Mouse (Mus musculus): Measurements from ENCODE around the gene Bri3bp. TPM values are rescaled to one million over a fixed set of nuclear protein-coding genes. Genes with fewer than 3 reads are reported as not detected.

Bri3bp gene
- polyA plus RNA-seq (2012; rRNA removed), result 5.7 and 8.6 TPM in 2 replicates

GRCm38 (mm10) chr5:125441234-125442114 is at the start of gene Bri3bp:
Bri3bp (plus strand) TSS chr5:125441568.

DNA sequence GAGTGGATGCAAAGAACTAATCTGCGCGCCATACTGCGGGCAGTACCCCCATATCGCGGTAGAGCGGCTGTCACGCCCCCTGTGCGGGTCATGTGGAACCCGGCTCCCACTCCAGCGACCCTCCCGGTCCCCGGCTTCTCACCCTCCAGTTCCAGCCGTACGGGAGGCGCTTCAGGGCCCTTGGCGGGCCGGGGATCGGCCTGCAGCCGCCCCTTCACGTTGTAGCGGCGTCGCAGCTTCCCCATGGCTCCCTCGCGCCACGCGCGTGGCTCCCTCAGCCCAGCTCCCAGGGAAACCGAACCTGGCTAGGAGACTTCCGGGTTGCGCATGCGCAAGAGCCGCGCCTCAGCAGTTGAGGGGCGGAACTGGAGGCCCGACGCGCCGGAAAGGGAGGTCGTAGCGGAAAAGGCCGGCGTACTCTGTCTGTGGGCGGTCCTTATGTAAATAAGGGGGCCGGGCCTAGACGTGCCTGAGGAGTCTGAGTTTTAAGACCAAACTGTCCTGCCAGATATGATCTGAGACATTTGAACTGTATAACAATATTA is 7.5 kb upstream of the Bri3bp start, which contains the start of gene Dhx37:
Gene Dhx37 (minus strand): TSS at position 329 of the 545 bp plus-strand sequence.

DNA sequence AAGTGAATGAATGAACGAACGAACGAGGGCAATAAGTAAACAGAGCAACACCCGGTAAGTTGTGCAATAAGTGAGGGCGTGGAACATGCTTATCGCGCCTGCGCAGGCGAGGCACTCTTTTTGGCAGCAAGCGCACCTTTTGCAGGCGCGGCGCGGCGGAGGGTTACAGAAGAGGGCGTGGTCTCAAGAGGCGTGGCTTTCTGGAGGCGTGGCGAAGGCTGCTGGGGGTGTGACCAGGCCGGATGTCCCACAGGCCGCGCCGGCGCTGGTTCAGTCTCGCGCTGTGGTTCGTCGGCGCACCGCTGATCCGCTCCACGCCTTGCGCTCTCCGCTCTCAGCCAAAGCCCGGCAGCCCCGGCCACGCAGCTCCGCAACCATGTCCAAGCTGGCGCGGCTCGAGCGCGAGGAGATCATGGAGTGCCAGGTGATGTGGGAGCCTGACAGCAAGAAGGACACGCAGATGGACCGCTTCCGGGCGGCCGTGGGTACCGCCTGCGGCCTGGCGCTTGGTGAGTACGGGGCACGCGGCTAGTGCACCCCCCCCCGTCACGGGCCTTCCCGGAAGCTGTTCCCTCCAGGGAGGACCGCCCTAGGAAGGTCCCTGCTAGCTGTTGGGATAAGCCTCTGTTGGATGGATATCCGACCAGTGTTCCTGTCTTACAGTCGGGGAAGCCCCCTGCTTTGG is 34.4 kb downstream of the Bri3bp start, which contains the start of gene Aacs:
Gene Aacs (plus strand): TSS at position 214 of the 685 bp plus-strand sequence.

Other genes with a start within 250 kb of the Bri3bp start
- 32.8 and 36.0 TPM in 2 replicates for gene Scarb1, start 100.5 kb upstream of the Bri3bp start, polyA plus RNA-seq (2012; rRNA removed)
- 0.28 and 0.62 TPM in 2 replicates for gene Gm10382, start 52.2 kb upstream of the Bri3bp start, polyA plus RNA-seq (2012; rRNA removed)
- 300 and 301 TPM in 2 replicates for gene Ubc, start 51.4 kb upstream of the Bri3bp start, polyA plus RNA-seq (2012; rRNA removed)
- gene Dhx37, start 7.4 kb upstream of the Bri3bp start, polyA plus RNA-seq (2012; rRNA removed), result 10.0 and 10.3 TPM in 2 replicates
- gene Aacs, start 34.2 kb downstream of the Bri3bp start, polyA plus RNA-seq (2012; rRNA removed), result 36.6 and 39.9 TPM in 2 replicates
- gene Tmem132b, start 90.2 kb downstream of the Bri3bp start, polyA plus RNA-seq (2012; rRNA removed), result 0.03 and 0.10 TPM in 2 replicates